Mouse (Mus musculus): ENCODE results near the gene Ppp1r13b. TPM values are rescaled to one million over a fixed set of nuclear protein-coding genes. Genes with fewer than 3 reads are reported as not detected.

Gene Ppp1r13b
- polyA plus RNA-seq, 1 experiment from 2014 or later, result 12.0 TPM

DNA sequence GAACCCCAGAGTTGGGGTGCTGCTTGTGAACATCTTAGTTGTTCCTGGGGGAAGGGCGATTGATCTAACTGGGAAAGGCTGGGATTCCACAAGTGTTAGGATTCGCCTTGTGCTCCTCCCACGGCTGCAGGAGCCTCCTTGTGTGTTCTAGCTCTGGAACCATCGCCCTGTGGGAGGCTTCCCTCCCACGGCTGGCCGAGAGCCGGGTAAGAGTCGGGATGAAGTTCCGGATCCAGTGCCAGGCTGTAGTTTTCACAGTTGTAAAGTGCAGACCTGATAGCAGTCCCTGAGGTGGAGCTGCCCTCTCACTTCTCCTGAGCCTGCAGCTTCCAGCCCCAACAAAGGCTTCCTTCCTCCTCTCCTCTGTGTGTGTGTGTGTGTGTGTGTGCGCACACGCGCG lies 91.4 kb downstream of the Ppp1r13b start:
- Histone ChIP-seq H3K27ac (no peak overlapping the region; the same call in 1 of the 2 replicates), H3K9ac (peak overlapping the region; percentile 54), H3K4me2 (replicated peaks) (peak overlapping the region; percentile 78), H3K36me3 (peaks cover 15% of the 10 kb centered on the region), H3K4me1 (peaks cover 42% of the 10 kb centered on the region), H3K4me3 (0 out of 2 replicates have a peak overlapping the region, but pooled peaks have one; percentile 4), H3K9me3 (no peaks in the 10 kb centered on the region), H3K27me3 (no peaks in the 10 kb centered on the region)
- 74% methylated on average over 13 of the region's 13 CpGs for WGBS
- ATAC-seq (ENCODE audit: low FRiP score, low read depth), result no peak

DNA sequence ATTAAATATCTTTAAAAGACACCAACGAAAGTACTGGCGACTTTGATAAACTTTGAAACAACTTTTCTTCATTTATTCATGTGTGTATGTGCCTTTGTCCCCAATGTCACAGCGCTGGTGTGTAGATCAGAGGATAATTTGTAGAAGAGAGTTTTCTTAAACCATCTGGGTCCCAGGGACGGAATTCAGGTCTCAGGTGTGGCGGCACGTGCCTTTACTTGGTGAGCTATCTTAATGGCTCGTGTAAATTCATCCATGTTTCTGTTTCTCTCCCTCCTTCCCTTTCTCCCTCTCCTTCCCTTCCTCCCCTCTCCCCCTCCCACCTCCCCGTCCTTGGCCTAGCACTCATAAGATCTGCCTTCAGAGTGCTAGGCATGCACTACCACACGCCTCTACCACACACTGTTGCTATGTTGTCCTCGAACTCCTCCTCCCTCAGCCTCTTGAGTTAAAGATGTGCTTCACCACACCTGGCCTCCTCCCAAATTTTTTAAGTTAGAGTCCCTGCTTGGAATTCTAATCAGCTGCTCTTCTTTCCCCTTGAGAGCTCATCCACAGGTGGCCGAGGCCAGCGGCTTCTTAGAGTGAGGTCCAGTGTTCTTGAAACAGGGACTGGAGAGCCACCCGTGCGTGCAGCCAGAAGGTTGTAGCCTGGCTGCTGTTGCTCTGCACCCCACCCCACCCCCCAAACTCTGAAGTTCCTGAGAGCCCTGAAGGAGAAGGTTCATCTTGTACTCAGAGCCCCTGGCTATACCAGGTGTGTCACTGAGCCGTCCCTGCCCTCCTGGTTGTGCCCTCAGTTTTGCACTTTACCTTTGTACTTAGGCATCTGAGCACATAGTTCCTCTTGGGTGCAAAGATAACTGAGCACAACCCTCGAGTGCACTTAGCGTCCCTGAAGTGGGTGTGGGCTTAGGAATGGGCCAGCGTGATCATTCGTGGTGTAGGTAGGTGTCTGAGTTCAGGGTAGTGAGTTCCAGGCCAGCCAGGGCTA lies 92.8 kb downstream of the Ppp1r13b start:
- peak overlapping the region; percentile 78 for H3K4me2 ChIP-seq (replicated peaks)
- H3K9ac ChIP-seq, result peak overlapping the region; percentile 86
- peaks cover 44% of the 10 kb centered on the region for H3K4me1 ChIP-seq
- H3K9me3 ChIP-seq, result no peaks in the 10 kb centered on the region
- peak overlapping the region; percentile 86 for H3K4me3 ChIP-seq
- H3K27me3 ChIP-seq, result no peaks in the 10 kb centered on the region
- WGBS, result 30% methylated on average over 19 of the region's 19 CpGs
- H3K36me3 ChIP-seq, result peaks cover 7% of the 10 kb centered on the region
- peak overlapping the region; percentile 84 for H3K27ac ChIP-seq
- ATAC-seq (ENCODE audit: low FRiP score, low read depth), result no peak

DNA sequence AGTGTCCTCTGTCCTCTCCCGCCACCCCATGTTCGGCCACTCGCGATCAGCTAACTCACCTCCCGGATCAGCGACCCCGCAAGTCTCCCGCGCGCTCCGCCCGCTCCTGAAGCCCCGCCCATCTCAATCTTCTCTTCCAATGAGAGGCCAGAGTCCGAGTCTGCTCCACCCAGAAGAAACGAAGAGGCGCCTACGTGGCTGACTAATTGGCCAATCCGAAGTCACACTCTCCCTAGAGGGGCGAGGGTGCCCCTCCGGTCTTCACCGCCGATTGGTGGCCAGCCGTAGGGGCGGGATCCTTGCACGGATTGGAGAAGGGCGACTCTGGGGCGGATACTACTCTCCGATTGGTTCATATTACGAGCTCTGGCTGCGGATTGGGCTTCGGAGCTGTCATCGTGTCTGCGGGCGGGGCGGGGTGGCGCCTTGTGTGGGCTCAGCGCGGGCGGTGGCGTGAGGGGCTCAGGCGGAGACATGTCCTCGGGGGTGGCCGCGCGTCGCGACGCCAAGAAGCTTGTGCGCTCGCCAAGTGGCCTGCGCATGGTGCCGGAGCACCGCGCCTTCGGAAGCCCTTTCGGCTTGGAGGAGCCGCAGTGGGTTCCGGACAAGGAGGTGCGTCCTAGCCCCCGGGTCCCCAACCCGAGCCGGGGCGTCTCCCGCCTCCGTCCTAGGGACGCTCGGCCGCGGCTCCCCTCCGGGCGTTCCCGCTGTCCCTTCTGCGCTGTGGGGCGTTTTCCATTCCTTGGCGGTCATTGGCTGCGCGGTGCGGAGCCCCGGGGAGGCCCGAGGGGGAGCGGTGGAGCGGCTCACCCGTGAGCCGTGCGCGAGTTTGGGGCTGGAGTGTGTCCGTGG lies 93.9 kb downstream of the Ppp1r13b start, which contains the start of the genes Xrcc3 and Zfyve21:
TSS of gene Xrcc3 (minus strand) at position 108 of the 852 bp plus-strand sequence.
TSS of gene Zfyve21 (plus strand) at position 405 of the 852 bp plus-strand sequence.
- H3K4me1 ChIP-seq, result peaks cover 53% of the 10 kb centered on the region
- ATAC-seq (ENCODE audit: low FRiP score, low read depth), result peak; percentile 99
- no peaks in the 10 kb centered on the region for H3K9me3 ChIP-seq
- H3K27me3 ChIP-seq, result no peaks in the 10 kb centered on the region
- H3K4me2 ChIP-seq (replicated peaks), result peak within 1 kb of the TSS; percentile 91
- peak within 1 kb of the TSS; percentile 86 for H3K9ac ChIP-seq
- WGBS, result under 1% methylated on average over 87 of the region's 87 CpGs
- peaks cover 11% of the 10 kb centered on the region for H3K36me3 ChIP-seq
- peak within 1 kb of the TSS; percentile 84 for H3K27ac ChIP-seq
- H3K4me3 ChIP-seq, result peak within 1 kb of the TSS; percentile 86

DNA sequence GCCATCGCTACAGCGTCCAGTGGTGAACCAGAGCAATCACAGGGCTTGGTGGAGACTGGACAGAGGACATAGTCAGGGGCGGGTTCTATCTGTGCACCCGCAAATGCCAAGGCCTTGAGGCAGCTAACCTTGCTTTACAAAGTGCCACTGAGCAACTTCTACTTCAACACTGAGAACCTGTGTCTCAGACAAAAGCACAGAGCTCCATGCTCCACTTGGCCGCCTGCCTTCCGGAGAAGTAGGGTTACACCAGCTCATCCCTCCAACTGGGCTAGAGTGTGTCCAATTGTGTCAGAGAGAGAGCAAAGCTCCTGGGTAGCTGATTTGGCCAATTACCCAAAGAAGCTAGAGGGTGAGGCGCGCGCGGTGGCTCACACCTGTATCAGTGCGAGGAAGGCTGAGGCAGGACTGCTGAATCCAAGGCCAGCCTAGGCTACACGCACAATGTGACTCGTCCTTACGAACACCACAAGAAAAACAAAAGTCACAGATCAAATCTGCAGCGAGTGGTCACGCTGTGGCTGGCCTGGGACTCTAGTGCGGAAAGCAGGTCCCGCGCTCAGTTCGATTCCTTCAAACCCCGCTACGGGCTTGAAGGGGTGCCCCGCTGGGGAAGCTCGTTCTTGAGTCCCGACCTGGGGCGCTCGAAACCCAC lies 94.7 kb downstream of the Ppp1r13b start:
- H3K9me3 ChIP-seq, result no peaks in the 10 kb centered on the region
- 0 out of 2 replicates have a peak overlapping the region, but pooled peaks have one; percentile 28 for H3K27ac ChIP-seq
- peaks cover 19% of the 10 kb centered on the region for H3K36me3 ChIP-seq
- peak overlapping the region; percentile 91 for H3K4me2 ChIP-seq (replicated peaks)
- H3K27me3 ChIP-seq, result no peaks in the 10 kb centered on the region
- ATAC-seq (ENCODE audit: low FRiP score, low read depth), result no peak
- H3K4me1 ChIP-seq, result peaks cover 50% of the 10 kb centered on the region
- WGBS, result 5% methylated on average over 27 of the region's 27 CpGs
- peak overlapping the region; percentile 71 for H3K4me3 ChIP-seq
- peak overlapping the region; percentile 78 for H3K9ac ChIP-seq

DNA sequence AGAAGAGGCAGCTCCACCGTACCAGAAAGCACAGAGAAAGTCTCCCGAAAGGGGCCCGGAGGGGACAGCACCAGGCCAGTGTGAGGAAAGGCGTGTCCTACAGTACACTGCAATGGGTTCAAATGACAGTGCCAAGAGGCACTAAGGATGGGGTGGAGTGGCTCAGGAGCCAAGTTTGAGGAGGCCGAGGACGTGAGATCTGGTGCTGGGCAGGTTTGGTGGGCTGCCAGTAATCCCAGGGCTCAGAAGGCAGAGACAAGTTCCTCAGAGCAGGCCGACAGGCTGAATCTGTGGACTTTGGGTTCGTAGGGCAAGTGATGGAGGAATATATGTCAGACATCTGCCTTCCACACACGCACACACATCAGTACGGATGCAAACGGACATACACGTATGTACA lies 95.3 kb downstream of the Ppp1r13b start:
- no peaks in the 10 kb centered on the region for H3K27me3 ChIP-seq
- peak overlapping the region; percentile 91 for H3K4me2 ChIP-seq (replicated peaks)
- ATAC-seq (ENCODE audit: low FRiP score, low read depth), result no peak
- 73% methylated on average over 12 of the region's 12 CpGs for WGBS
- H3K9ac ChIP-seq, result peak overlapping the region; percentile 78
- H3K36me3 ChIP-seq, result peaks cover 24% of the 10 kb centered on the region
- no peaks in the 10 kb centered on the region for H3K9me3 ChIP-seq
- H3K27ac ChIP-seq, result no peak overlapping the region
- peak overlapping the region; percentile 71 for H3K4me3 ChIP-seq
- peaks cover 49% of the 10 kb centered on the region for H3K4me1 ChIP-seq

DNA sequence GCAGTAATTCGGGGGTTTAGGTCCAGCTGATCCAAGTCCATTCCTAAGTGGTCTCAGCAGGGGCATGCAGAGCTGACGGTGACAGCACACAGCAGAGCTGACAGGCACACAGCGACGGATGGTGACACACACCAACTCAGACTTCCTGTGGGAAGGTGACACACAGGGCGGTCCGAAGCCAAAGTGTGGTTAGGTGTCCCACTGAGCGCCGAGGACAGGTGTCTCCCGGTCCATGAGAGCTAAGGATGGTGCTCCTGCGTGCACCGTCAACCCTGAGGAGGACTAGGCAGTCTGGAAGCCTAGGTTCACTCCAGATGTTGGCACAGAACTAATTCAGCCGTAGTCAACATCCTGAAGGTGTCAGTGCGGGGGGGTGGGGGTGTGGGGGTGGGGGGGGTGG lies 95.8 kb downstream of the Ppp1r13b start:
- Histone ChIP-seq H3K4me3 (no peak overlapping the region), H3K27me3 (no peaks in the 10 kb centered on the region), H3K9ac (no peak overlapping the region), H3K4me1 (peaks cover 45% of the 10 kb centered on the region), H3K4me2 (replicated peaks) (peak overlapping the region; percentile 91; the same call in 1 of the 2 replicates), H3K27ac (no peak overlapping the region), H3K9me3 (no peaks in the 10 kb centered on the region), H3K36me3 (peaks cover 26% of the 10 kb centered on the region)
- WGBS, result 81% methylated on average over 13 of the region's 13 CpGs
- no peak for ATAC-seq (ENCODE audit: low FRiP score, low read depth)

DNA sequence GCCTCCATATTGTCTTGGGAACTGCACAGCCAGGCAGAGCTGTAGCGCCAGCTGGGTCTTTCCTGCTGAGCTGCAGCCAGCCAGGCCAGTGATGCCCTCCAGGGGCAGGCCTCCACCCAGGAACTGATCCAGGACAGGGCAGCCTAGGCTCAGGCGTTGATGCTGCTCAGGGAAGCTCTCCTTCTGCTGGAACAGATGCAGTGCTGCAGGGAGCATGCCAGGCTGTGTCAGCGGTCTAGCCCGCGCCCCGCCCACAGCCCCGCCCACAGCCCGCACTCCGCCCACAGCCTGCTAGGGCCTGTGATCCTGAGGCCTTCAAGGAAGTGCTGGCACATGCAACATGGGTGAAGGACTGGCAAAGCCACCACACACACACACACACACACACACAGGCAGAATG lies 98.1 kb downstream of the Ppp1r13b start:
- Histone ChIP-seq H3K4me2 (replicated peaks) (peak overlapping the region; percentile 21; the same call in 1 of the 2 replicates), H3K9ac (peak overlapping the region; percentile 52), H3K9me3 (no peaks in the 10 kb centered on the region), H3K27ac (peak overlapping the region; percentile 40; the same call in 1 of the 2 replicates), H3K4me3 (no peak overlapping the region), H3K4me1 (peaks cover 22% of the 10 kb centered on the region), H3K36me3 (peaks cover 48% of the 10 kb centered on the region), H3K27me3 (no peaks in the 10 kb centered on the region)
- peak; percentile 17; the same call in 1 of the 2 replicates for ATAC-seq (ENCODE audit: low FRiP score, low read depth)
- WGBS, result 3% methylated on average over 9 of the region's 9 CpGs

DNA sequence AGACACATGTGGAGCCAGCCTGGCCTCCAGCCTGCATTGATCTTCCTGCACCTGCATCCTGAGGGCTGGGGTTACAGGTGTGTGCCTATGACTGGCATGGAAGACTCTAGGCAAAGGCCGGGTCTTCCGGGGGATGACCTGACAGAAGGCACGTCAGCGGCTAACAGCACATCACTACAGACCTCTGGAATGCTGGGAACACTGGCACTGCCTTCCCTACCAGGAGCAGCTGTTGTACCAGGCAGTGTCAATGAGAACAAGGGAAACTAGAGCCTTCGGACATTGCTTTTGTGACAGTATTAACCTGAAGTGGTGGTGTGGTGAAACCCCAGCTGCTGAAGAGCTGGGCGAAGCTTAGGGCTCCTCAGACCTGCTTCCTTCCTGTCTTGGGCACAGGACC lies 99.1 kb downstream of the Ppp1r13b start:
- Histone ChIP-seq H3K27me3 (no peaks in the 10 kb centered on the region), H3K36me3 (peaks cover 58% of the 10 kb centered on the region), H3K4me3 (no peak overlapping the region), H3K27ac (peak overlapping the region; percentile 40; the same call in 1 of the 2 replicates), H3K4me1 (peaks cover 21% of the 10 kb centered on the region), H3K9me3 (no peaks in the 10 kb centered on the region), H3K4me2 (replicated peaks) (no peak overlapping the region), H3K9ac (no peak overlapping the region)
- WGBS, result 90% methylated on average over 6 of the region's 6 CpGs
- ATAC-seq (ENCODE audit: low FRiP score, low read depth), result no peak

DNA sequence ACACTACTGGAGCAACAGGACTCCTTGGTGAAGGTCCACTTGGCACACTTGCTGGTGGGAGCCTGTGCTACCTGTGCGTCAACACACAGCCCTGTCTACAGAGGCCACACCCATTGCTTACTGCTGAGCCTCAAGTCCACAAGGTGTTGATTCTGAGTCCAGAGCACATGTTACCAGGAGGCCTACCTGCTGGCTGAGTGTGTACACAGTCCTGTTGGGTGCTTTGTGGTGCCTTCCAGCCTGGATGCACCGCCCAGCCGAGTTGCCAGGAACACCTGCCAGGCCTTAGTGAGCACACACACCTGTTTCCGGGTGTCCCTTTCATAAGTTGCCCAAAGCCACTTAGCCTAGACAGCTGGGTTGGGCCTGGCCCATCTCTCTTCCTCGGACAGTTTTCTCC lies 104.4 kb downstream of the Ppp1r13b start:
- 88% methylated on average over 5 of the region's 5 CpGs for WGBS
- H3K9me3 ChIP-seq, result no peaks in the 10 kb centered on the region
- no peak overlapping the region for H3K4me2 ChIP-seq (replicated peaks)
- H3K4me3 ChIP-seq, result no peak overlapping the region
- H3K4me1 ChIP-seq, result no peaks in the 10 kb centered on the region
- no peak for ATAC-seq (ENCODE audit: low FRiP score, low read depth)
- no peak overlapping the region for H3K27ac ChIP-seq
- H3K36me3 ChIP-seq, result peaks cover 95% of the 10 kb centered on the region
- H3K27me3 ChIP-seq, result no peaks in the 10 kb centered on the region
- H3K9ac ChIP-seq, result no peak overlapping the region

DNA sequence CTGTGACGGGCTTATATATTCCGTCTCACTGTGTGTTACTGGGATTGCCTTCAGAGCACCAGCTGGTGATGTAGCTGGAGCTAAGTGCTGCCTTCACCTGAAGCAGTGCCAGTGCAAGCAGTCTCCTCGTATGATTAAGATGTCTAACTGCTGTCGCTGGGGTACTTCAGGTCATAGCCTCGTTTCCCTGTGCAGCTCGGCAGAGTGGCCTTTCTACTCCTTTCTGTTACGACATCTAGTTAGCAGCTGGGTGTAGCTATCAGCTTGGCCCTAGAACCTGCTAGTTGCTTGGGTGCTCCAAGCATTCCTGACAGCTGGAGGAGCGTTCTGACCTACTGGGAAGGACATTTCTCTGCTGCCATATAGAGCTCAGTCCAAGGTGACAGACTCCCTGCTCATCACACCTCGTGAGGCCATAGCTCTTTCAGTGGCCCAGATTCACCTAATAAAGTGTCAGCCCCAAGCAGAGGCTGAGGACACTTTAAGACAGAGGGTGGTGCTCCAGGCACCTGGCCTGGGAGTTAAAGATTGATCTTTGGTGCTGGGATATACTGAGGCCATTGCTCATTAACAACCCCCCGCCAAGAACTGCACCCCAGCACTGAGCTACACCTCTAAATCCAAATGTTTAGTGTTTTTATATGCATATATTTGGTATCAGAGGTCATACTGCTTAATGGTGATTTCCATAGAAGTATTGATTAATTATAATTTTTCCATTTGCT lies 107.3 kb downstream of the Ppp1r13b start:
- peaks cover 95% of the 10 kb centered on the region for H3K36me3 ChIP-seq
- WGBS, result 81% methylated on average over 10 of the region's 10 CpGs
- no peaks in the 10 kb centered on the region for H3K4me1 ChIP-seq
- no peaks in the 10 kb centered on the region for H3K9me3 ChIP-seq
- H3K4me2 ChIP-seq (replicated peaks), result no peak overlapping the region
- H3K27me3 ChIP-seq, result no peaks in the 10 kb centered on the region
- no peak overlapping the region for H3K4me3 ChIP-seq
- no peak for ATAC-seq (ENCODE audit: low FRiP score, low read depth)
- no peak overlapping the region for H3K9ac ChIP-seq
- no peak overlapping the region for H3K27ac ChIP-seq

DNA sequence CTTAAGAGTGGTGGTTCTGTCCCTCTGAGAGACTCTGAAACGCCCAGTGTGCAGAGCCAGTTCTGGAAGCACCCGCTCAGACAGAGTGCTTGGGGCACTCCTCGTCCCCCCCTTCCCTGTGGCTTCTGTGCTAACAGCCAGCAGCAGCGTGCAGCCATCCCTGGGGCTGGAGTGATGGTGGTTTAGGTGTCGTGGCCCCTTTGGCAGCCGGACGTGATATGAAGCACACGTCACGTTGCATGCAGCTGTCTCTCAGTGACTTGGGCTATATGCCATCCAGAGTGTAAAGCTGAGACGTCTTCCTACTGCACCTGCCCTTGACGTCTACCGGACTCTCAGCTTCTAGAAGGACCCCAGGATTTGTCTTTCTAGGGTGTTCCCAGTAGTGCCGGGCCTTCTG lies 109.4 kb downstream of the Ppp1r13b start:
- Histone ChIP-seq H3K36me3 (peaks cover 96% of the 10 kb centered on the region), H3K27ac (no peak overlapping the region), H3K27me3 (no peaks in the 10 kb centered on the region), H3K4me1 (no peaks in the 10 kb centered on the region), H3K9me3 (no peaks in the 10 kb centered on the region), H3K4me2 (replicated peaks) (no peak overlapping the region), H3K4me3 (no peak overlapping the region), H3K9ac (no peak overlapping the region)
- WGBS, result 96% methylated on average over 13 of the region's 13 CpGs
- ATAC-seq (ENCODE audit: low FRiP score, low read depth), result no peak

All from limb, embryonic 13.5 days (tissue).